Mouse (Mus musculus): Measurements from ENCODE around the gene Mab21l3. TPM values are rescaled to one million over a fixed set of nuclear protein-coding genes. Genes with fewer than 3 reads are reported as not detected.

The Mab21l3 gene
- total and polyA plus RNA-seq, 3 experiments, result 1.9 to 3.4 (median 2.8) TPM

DNA sequence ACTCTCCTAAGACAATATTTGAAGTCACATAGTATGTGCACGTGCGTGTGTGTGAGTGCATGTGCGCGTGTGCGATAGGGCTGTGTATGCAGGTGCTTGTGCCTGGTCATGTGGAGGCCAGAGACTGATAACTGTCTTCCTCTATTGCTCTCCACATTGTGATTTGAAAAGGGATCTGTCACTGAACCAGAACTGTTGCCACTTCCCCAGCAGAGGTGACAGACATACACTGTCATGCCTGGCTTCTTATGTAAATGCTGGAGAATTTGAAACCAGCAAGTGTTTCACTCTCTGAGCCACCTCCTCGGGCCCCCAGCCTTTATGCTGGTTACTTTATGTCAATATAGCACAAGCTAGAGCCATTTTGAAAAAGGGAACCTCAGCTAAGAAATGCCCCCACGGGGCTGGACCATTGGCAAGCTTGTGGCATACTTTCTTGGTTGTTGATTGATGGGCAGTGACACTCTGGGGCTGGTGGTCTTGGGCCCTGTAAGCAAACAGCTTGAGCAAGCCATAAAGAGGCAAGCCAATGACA lies 46.7 kb upstream of the Mab21l3 start:
- Histone ChIP-seq H3K36me3 (replicated peaks in 1 of 2; ENCODE audit: control insufficient read depth in 1 of 2, insufficient read depth in 1 of 2, low read length in 1 of 2) (peaks cover 3 to 9% of the 10 kb centered on the region in 2 experiments), H3K4me3 (replicated peaks in 1 of 3; ENCODE audit: low read depth in 2 of 3, low read length in 2 of 3, poor library complexity in 1 of 3) (no peak overlapping the region), H3K27ac (ENCODE audit: insufficient read depth, low read depth) (no peak overlapping the region), H3K9me3 (replicated peaks; ENCODE audit: low read length) (peaks cover 3% of the 10 kb centered on the region), H3K9ac (ENCODE audit: insufficient read depth, low read depth) (no peak overlapping the region), H3K4me1 (ENCODE audit: control insufficient read depth in 1 of 2, insufficient read depth in 2 of 2) (peaks cover 4 to 22% of the 10 kb centered on the region in 2 experiments; a peak in 3 of 4 replicates), H3K4me2 (ENCODE audit: insufficient read depth, low read depth, poor library complexity, severe bottlenecking) (no peak overlapping the region), H3K79me2 (replicated peaks; ENCODE audit: control insufficient read depth, extremely low read depth, insufficient read depth, poor library complexity, severe bottlenecking) (no peaks in the 10 kb centered on the region), H3K27me3 (replicated peaks) (no peaks in the 10 kb centered on the region)
- peak; percentile 77 for DNase-seq (ENCODE audit: extremely low read depth)
- dilution Hi-C loops (cut with MboI; ENCODE audit: extremely low pct_ligation_motif_present, extremely low pct_unique_long_range_greater_than_20kb, low sequenced_read_pairs) (no loop called here), in situ Hi-C loops (cut with MboI; ENCODE audit: low pct_ligation_motif_present, low pct_unique_long_range_greater_than_20kb, low sequenced_read_pairs) (loop anchor here (25.0 kb wide), 1 partner anchor 167 kb away; no protein-coding TSS in a partner anchor)
- 0 out of 2 replicates have a peak, but pooled peaks have one; percentile 20 for TF ChIP-seq MAZ (IDR thresholded peaks at IDR 0.05; ENCODE audit: low read depth, low read length)
- no peak for TF ChIP-seq JUN (IDR thresholded peaks at IDR 0.05; ENCODE audit: insufficient read depth, low read depth, low read length)
- peak; percentile 22; the same call in 1 of the 2 replicates for TF ChIP-seq EP300 (IDR thresholded peaks at IDR 0.05; ENCODE audit: low read length)
- TF ChIP-seq PAX5 (IDR thresholded peaks at IDR 0.05; ENCODE audit: low read length), result no peak
- TF ChIP-seq ETS1 (conservative IDR thresholded peaks at IDR 0.05; ENCODE audit: low read depth, low read length), result 0 out of 2 replicates have a peak, but pooled peaks have one; percentile 9
- TF ChIP-seq SMC3 (IDR thresholded peaks at IDR 0.05; ENCODE audit: low read depth, low read length), result no peak
- no peak for TF ChIP-seq CHD1 (IDR thresholded peaks at IDR 0.05; ENCODE audit: low read depth, low read length)
- peak; percentile 87 for TF ChIP-seq BHLHE40 (IDR thresholded peaks at IDR 0.05; ENCODE audit: low read depth, low read length)
- TF ChIP-seq MXI1 (IDR thresholded peaks at IDR 0.05; ENCODE audit: low read depth, low read length), result peak; percentile 38; the same call in 1 of the 2 replicates
- TF ChIP-seq MEF2A (IDR thresholded peaks at IDR 0.05; ENCODE audit: borderline replicate concordance, low read depth, low read length), result no peak
- TF ChIP-seq ELF1 (IDR thresholded peaks at IDR 0.05; ENCODE audit: low read depth, low read length), result no peak
- no peak for TF ChIP-seq NRF1 (IDR thresholded peaks at IDR 0.05; ENCODE audit: low read depth, low read length)
- TF ChIP-seq MYC (IDR thresholded peaks at IDR 0.05; ENCODE audit: low read depth, low read length), result no peak

DNA sequence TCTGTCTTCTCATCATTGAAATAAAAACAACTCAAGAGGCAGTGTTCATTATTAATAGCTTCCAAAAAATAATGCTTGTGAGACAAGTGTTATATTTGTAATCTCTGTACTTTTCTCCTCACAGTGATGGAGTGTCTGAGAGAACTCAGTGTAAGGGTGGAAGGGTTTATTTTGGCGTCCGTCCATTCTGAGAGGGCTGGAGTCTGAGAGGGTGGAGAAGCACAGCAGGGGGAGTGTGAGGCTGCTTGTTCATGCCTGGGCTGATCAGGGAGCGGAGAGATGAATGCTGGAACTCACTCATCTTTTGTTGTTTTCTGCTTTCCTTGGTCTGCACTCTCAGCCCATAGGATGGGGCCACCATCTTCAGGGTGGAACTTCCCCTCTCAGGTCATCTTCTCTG lies 36.8 kb upstream of the Mab21l3 start:
- H3K9ac ChIP-seq (ENCODE audit: insufficient read depth, low read depth), result no peak overlapping the region
- in situ Hi-C loops (cut with MboI; ENCODE audit: low pct_ligation_motif_present, low pct_unique_long_range_greater_than_20kb, low sequenced_read_pairs) (loop anchor here (25.0 kb wide), 1 partner anchor 177 kb away; no protein-coding TSS in a partner anchor), dilution Hi-C loops (cut with MboI; ENCODE audit: extremely low pct_ligation_motif_present, extremely low pct_unique_long_range_greater_than_20kb, low sequenced_read_pairs) (no loop called here)
- H3K27ac ChIP-seq (ENCODE audit: insufficient read depth, low read depth), result no peak overlapping the region
- H3K4me3 ChIP-seq (replicated peaks in 1 of 3; ENCODE audit: low read depth in 2 of 3, low read length in 2 of 3, poor library complexity in 1 of 3), result no peak overlapping the region
- no peaks in the 10 kb centered on the region for H3K79me2 ChIP-seq (replicated peaks; ENCODE audit: control insufficient read depth, extremely low read depth, insufficient read depth, poor library complexity, severe bottlenecking)
- DNase-seq (ENCODE audit: extremely low read depth), result no peak
- no peak overlapping the region for H3K4me2 ChIP-seq (ENCODE audit: insufficient read depth, low read depth, poor library complexity, severe bottlenecking)
- TF ChIP-seq EP300 (IDR thresholded peaks at IDR 0.05; ENCODE audit: low read length) (no peak), JUN (IDR thresholded peaks at IDR 0.05; ENCODE audit: insufficient read depth, low read depth, low read length) (no peak), CHD2 (IDR thresholded peaks at IDR 0.05; ENCODE audit: low read length) (no peak), CTCF (conservative IDR thresholded peaks at IDR 0.05 in 1 of 2, IDR thresholded peaks at IDR 0.05 in 1 of 2; ENCODE audit: low read depth in 2 of 2, low read length in 2 of 2) (no peak), SMC3 (IDR thresholded peaks at IDR 0.05; ENCODE audit: low read depth, low read length) (no peak), USF1 (IDR thresholded peaks at IDR 0.05; ENCODE audit: low read depth, low read length) (no peak), RAD21 (IDR thresholded peaks at IDR 0.05; ENCODE audit: low read depth, low read length) (no peak)
- no peaks in the 10 kb centered on the region for H3K27me3 ChIP-seq (replicated peaks)
- no peaks in the 10 kb centered on the region for H3K9me3 ChIP-seq (replicated peaks; ENCODE audit: low read length)
- no peaks in the 10 kb centered on the region for H3K4me1 ChIP-seq (ENCODE audit: control insufficient read depth in 1 of 2, insufficient read depth in 2 of 2)
- peaks cover 5 to 12% of the 10 kb centered on the region in 2 experiments for H3K36me3 ChIP-seq (replicated peaks in 1 of 2; ENCODE audit: control insufficient read depth in 1 of 2, insufficient read depth in 1 of 2, low read length in 1 of 2)

All from CH12.LX (cell line).